Mouse (Mus musculus) CH12.LX (cell line): ENCODE results near the gene Rpl3. TPM values are rescaled to one million over a fixed set of nuclear protein-coding genes. Genes with fewer than 3 reads are reported as not detected.

Experiments
- DNase-seq: peaks from one replicate; pipeline ENCODE4 v3.0.0-alpha.2; 2013; ENCODE audit errors: extremely low read depth
- H3K27ac ChIP-seq: 2 replicates; pipeline ENCODE4 v1.5.1; 2012; ENCODE audit warnings: low read depth, mild to moderate bottlenecking, control low read depth, moderate library complexity; ENCODE audit not compliant: insufficient read depth
- H3K27me3 ChIP-seq: replicated peaks from 2 replicates; pipeline ENCODE3; 2012; ENCODE audit warnings: inconsistent platforms
- H3K36me3 ChIP-seq, 2 experiments: replicated peaks in 1 of 2; 2 replicates each; pipeline versions ENCODE3 to v1.6.1; 2012; ENCODE audit warnings: inconsistent platforms in 1 of 2, low read length in 1 of 2, mild to moderate bottlenecking in 1 of 2, mixed read lengths in 1 of 2, moderate library complexity in 1 of 2; ENCODE audit not compliant: control insufficient read depth in 1 of 2, insufficient read depth in 1 of 2
- H3K4me1 ChIP-seq, 2 experiments: 2 replicates each; pipeline ENCODE4 v1.6.1; 2012; ENCODE audit warnings: inconsistent platforms in 1 of 2, moderate library complexity in 1 of 2; ENCODE audit not compliant: insufficient read depth in 2 of 2, control insufficient read depth in 1 of 2
- H3K4me2 ChIP-seq: 2 replicates; pipeline ENCODE4 v1.6.1; 2012; ENCODE audit warnings: low read depth, mild to moderate bottlenecking, control low read depth; ENCODE audit not compliant: poor library complexity, insufficient read depth, severe bottlenecking
- H3K4me3 ChIP-seq, 3 experiments: fragments of 150-350 bp in 1 of 3; sonication (generic) in 1 of 3; replicated peaks in 1 of 3; 2 replicates each; pipeline versions ENCODE3 to v1.5.1; 2011 to 2012; ENCODE audit warnings: low read depth in 2 of 3, low read length in 2 of 3, mild to moderate bottlenecking in 2 of 3, moderate library complexity in 2 of 3, control low read depth in 1 of 3, improper control_type of control experiment in 1 of 3, inconsistent platforms in 1 of 3, mixed read lengths in 1 of 3; ENCODE audit not compliant: poor library complexity in 1 of 3
- H3K79me2 ChIP-seq: replicated peaks from 2 replicates; pipeline ENCODE4 v1.6.1; 2012; ENCODE audit warnings: mild to moderate bottlenecking, moderate library complexity; ENCODE audit not compliant: control insufficient read depth, poor library complexity, insufficient read depth, severe bottlenecking; ENCODE audit errors: extremely low read depth
- H3K9ac ChIP-seq: 2 replicates; pipeline ENCODE4 v1.6.1; 2012; ENCODE audit warnings: low read depth, mild to moderate bottlenecking, control low read depth, moderate library complexity; ENCODE audit not compliant: insufficient read depth
- H3K9me3 ChIP-seq: replicated peaks from 2 replicates; pipeline ENCODE3; 2012; ENCODE audit warnings: low read length, inconsistent platforms, mixed read lengths
- BHLHE40 ChIP-seq: IDR thresholded peaks from 2 replicates; pipeline ENCODE4 v1.6.1; 2011; ENCODE audit warnings: mild to moderate bottlenecking, low read depth, low read length, improper control_type of control experiment
- CHD1 ChIP-seq: IDR thresholded peaks from 2 replicates; pipeline ENCODE4 v1.6.1; 2012; ENCODE audit warnings: low read depth, low read length, improper control_type of control experiment, inconsistent platforms
- CHD2 ChIP-seq: IDR thresholded peaks from 2 replicates; pipeline ENCODE4 v1.6.1; 2011; ENCODE audit warnings: low read length, improper control_type of control experiment
- CTCF ChIP-seq, 2 experiments: IDR thresholded peaks in 1 of 2; conservative IDR thresholded peaks in 1 of 2; 2 replicates each; pipeline ENCODE4 v1.5.1; 2011 to 2012; ENCODE audit warnings: low read depth in 2 of 2, low read length in 2 of 2, improper control_type of control experiment in 1 of 2, inconsistent platforms in 1 of 2, mild to moderate bottlenecking in 1 of 2, moderate library complexity in 1 of 2
- E2F4 ChIP-seq: IDR thresholded peaks from 2 replicates; pipeline ENCODE4 v1.6.1; 2011; ENCODE audit warnings: low read depth, low read length, improper control_type of control experiment; ENCODE audit not compliant: insufficient replicate concordance
- ELF1 ChIP-seq: IDR thresholded peaks from 2 replicates; pipeline ENCODE4 v1.6.1; 2014; ENCODE audit warnings: low read depth, mild to moderate bottlenecking, inconsistent platforms, low read length, improper control_type of control experiment
- EP300 ChIP-seq: IDR thresholded peaks from 2 replicates; pipeline ENCODE4 v1.6.1; 2011; ENCODE audit warnings: low read length, improper control_type of control experiment
- ETS1 ChIP-seq: conservative IDR thresholded peaks from 2 replicates; pipeline ENCODE4 v1.6.1; 2012; ENCODE audit warnings: low read depth, mild to moderate bottlenecking, inconsistent platforms, low read length, improper control_type of control experiment, moderate library complexity
- GABPA ChIP-seq: IDR thresholded peaks from 2 replicates; pipeline ENCODE4 v1.6.1; 2012; ENCODE audit warnings: low read depth, low read length, improper control_type of control experiment, inconsistent platforms; ENCODE audit not compliant: insufficient replicate concordance
- HCFC1 ChIP-seq: IDR thresholded peaks from 2 replicates; pipeline ENCODE4 v1.6.1; 2012; ENCODE audit warnings: low read depth, mild to moderate bottlenecking, inconsistent platforms, low read length, improper control_type of control experiment
- JUN ChIP-seq: IDR thresholded peaks from 2 replicates; pipeline ENCODE4 v1.6.1; 2011; ENCODE audit warnings: low read depth, mild to moderate bottlenecking, low read length, improper control_type of control experiment, moderate library complexity; ENCODE audit not compliant: insufficient read depth
- KAT2A ChIP-seq: IDR thresholded peaks from 2 replicates; pipeline ENCODE4 v1.6.1; 2012; ENCODE audit warnings: low read length, improper control_type of control experiment, inconsistent platforms; ENCODE audit not compliant: insufficient replicate concordance
- MAFK ChIP-seq: IDR thresholded peaks from 2 replicates; pipeline ENCODE4 v1.6.1; 2011; ENCODE audit warnings: low read length, improper control_type of control experiment; ENCODE audit not compliant: insufficient replicate concordance
- MAX ChIP-seq: IDR thresholded peaks from 2 replicates; pipeline ENCODE4 v1.6.1; 2011; ENCODE audit warnings: low read length, improper control_type of control experiment
- MAZ ChIP-seq: IDR thresholded peaks from 2 replicates; pipeline ENCODE4 v1.6.1; 2012; ENCODE audit warnings: low read depth, mild to moderate bottlenecking, inconsistent platforms, low read length, improper control_type of control experiment, moderate library complexity
- MXI1 ChIP-seq: IDR thresholded peaks from 2 replicates; pipeline ENCODE4 v1.6.1; 2011; ENCODE audit warnings: mild to moderate bottlenecking, low read depth, low read length, improper control_type of control experiment
- NELFE ChIP-seq: IDR thresholded peaks from 2 replicates; pipeline ENCODE4 v1.6.1; 2011; ENCODE audit warnings: low read depth, low read length, improper control_type of control experiment
- NRF1 ChIP-seq: IDR thresholded peaks from 2 replicates; pipeline ENCODE4 v1.6.1; 2014; ENCODE audit warnings: low read depth, mild to moderate bottlenecking, inconsistent platforms, low read length, improper control_type of control experiment, moderate library complexity
- POLR2A ChIP-seq: IDR thresholded peaks from 2 replicates; pipeline ENCODE4 v1.6.1; 2011; ENCODE audit warnings: low read depth, mild to moderate bottlenecking, improper control_type of control experiment, low read length
- POLR2AphosphoS2 ChIP-seq: IDR thresholded peaks from 2 replicates; pipeline ENCODE4 v1.6.1; 2011; ENCODE audit warnings: low read depth, low read length, improper control_type of control experiment
- RAD21 ChIP-seq: IDR thresholded peaks from 2 replicates; pipeline ENCODE4 v1.6.1; 2011; ENCODE audit warnings: low read depth, mild to moderate bottlenecking, low read length, improper control_type of control experiment, moderate library complexity
- SMC3 ChIP-seq: IDR thresholded peaks from 2 replicates; pipeline ENCODE4 v1.6.1; 2011; ENCODE audit warnings: low read depth, low read length, improper control_type of control experiment
- TBP ChIP-seq: conservative IDR thresholded peaks from 2 replicates; pipeline ENCODE4 v1.6.1; 2011; ENCODE audit warnings: low read depth, low read length, improper control_type of control experiment
- UBTF ChIP-seq: IDR thresholded peaks from 2 replicates; pipeline ENCODE4 v1.6.1; 2012; ENCODE audit warnings: low read depth, mild to moderate bottlenecking, inconsistent platforms, low read length, improper control_type of control experiment, moderate library complexity
- USF1 ChIP-seq: IDR thresholded peaks from 2 replicates; pipeline ENCODE4 v1.6.1; 2014; ENCODE audit warnings: low read depth, mild to moderate bottlenecking, inconsistent platforms, low read length, improper control_type of control experiment
- USF2 ChIP-seq: conservative IDR thresholded peaks from 2 replicates; pipeline ENCODE4 v1.6.1; 2011; ENCODE audit warnings: low read depth, low read length, improper control_type of control experiment
- ZC3H11A ChIP-seq: IDR thresholded peaks from 2 replicates; pipeline ENCODE4 v1.6.1; 2012; ENCODE audit warnings: low read depth, mild to moderate bottlenecking, inconsistent platforms, low read length, improper control_type of control experiment
- ZKSCAN1 ChIP-seq: IDR thresholded peaks from 2 replicates; pipeline ENCODE4 v1.6.1; 2012; ENCODE audit warnings: low read depth, inconsistent platforms, low read length, improper control_type of control experiment, borderline replicate concordance
- dilution Hi-C: fragments of 300-500 bp; cut with MboI; formaldehyde crosslinking; loops from 2 replicates; pipeline ENCODE4 v1.14.3; 2020; ENCODE audit warnings: low sequenced_read_pairs; ENCODE audit not compliant: extremely low pct_unique_long_range_greater_than_20kb, extremely low pct_ligation_motif_present
- in situ Hi-C: fragments of 300-500 bp; cut with MboI; formaldehyde crosslinking; loops from 3 replicates; pipeline ENCODE4 v1.14.3; 2019; ENCODE audit warnings: low sequenced_read_pairs, low pct_ligation_motif_present, low pct_unique_long_range_greater_than_20kb, mixed read lengths
- polyA plus RNA-seq: library from polyadenylated mRNA; unstranded; fragments of >175 nt; gene quantifications from 2 replicates; pipeline ENCODE4 v1.2.1, GENCODE M21; 2012; ENCODE audit warnings: low read depth; ENCODE audit not compliant: insufficient read length
- total RNA-seq, 2 experiments: library from RNA; depleted of rRNA; stranded (reverse); fragments of 300-350 nt in 1 of 2; fragments of >200 nt in 1 of 2; gene quantifications; 2 replicates each; pipeline ENCODE4 v1.2.3; 2012 to 2014

The Rpl3 gene
- total and polyA plus RNA-seq, 3 experiments, result 2,198 to 3,819 (median 2,592) TPM

- 0 out of 2 replicates have a peak, but pooled peaks have one; percentile 4 for TF ChIP-seq ZC3H11A
Measured at GRCm38 (mm10) chr15:80076338-80077136, 15.1 kb downstream of the Rpl3 start (continued).

GRCm38 (mm10) chr15:80075733-80076337 lies 15.8 kb downstream of the Rpl3 start:
- no peak for DNase-seq
- Histone ChIP-seq H3K36me3 (peaks cover 40 to 42% of the 10 kb centered on the region in 2 experiments), H3K4me2 (no peak overlapping the region), H3K4me3 (no peak overlapping the region), H3K4me1 (peaks cover 26 to 71% of the 10 kb centered on the region in 2 experiments), H3K9me3 (no peaks in the 10 kb centered on the region), H3K9ac (no peak overlapping the region), H3K79me2 (peaks cover 12% of the 10 kb centered on the region), H3K27ac (no peak overlapping the region), H3K27me3 (no peaks in the 10 kb centered on the region)
- dilution Hi-C loops (no loop called here), in situ Hi-C loops (loop anchor here (5.0 kb wide), 1 partner anchor 124 kb away; no protein-coding TSS in a partner anchor)
- TF ChIP-seq USF2 (no peak), E2F4 (no peak), KAT2A (no peak), POLR2A (no peak), HCFC1 (no peak), SMC3 (no peak), UBTF (0 out of 2 replicates have a peak, but pooled peaks have one; percentile 47), CTCF (conservative IDR thresholded peaks at IDR 0.05 in 1 of 2, IDR thresholded peaks at IDR 0.05 in 1 of 2; ENCODE audit: low read depth in 2 of 2, low read length in 2 of 2) (no peak), ELF1 (no peak), MXI1 (no peak), TBP (peak; percentile 66; the same call in 1 of the 2 replicates), MAX (no peak), RAD21 (no peak), CHD1 (no peak), BHLHE40 (no peak)

DNA sequence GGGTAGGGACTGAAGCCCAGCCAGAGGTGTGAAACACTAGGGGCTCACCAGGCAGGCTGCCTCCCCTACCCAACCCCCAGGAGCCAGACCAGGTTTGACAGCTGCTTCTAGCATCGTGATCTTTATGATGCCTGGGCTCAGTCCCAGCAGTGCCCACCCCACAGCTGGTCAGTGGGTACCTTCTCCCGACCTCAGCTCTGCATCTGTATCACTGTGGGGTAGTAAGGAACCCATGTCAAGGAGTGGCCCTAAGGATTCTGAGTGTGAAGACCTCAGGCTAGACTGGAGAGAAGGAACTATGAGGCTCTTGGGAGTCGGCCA lies 16.3 kb downstream of the Rpl3 start:
- in situ Hi-C loops (loop anchor here (5.0 kb wide), 1 partner anchor 123 kb away; no protein-coding TSS in a partner anchor), dilution Hi-C loops (no loop called here)
- Histone ChIP-seq H3K4me1 (peaks cover 26 to 71% of the 10 kb centered on the region in 2 experiments), H3K9ac (no peak overlapping the region), H3K36me3 (peaks cover 35 to 37% of the 10 kb centered on the region in 2 experiments), H3K9me3 (no peaks in the 10 kb centered on the region), H3K4me2 (no peak overlapping the region), H3K79me2 (peaks cover 7% of the 10 kb centered on the region), H3K27ac (no peak overlapping the region), H3K27me3 (no peaks in the 10 kb centered on the region), H3K4me3 (no peak overlapping the region)
- DNase-seq, result no peak
- TF ChIP-seq GABPA (no peak), USF2 (no peak), RAD21 (no peak), MAZ (no peak), ZKSCAN1 (no peak), ETS1 (no peak), MAX (no peak), NRF1 (no peak), MAFK (no peak), JUN (no peak), MXI1 (no peak), NELFE (no peak), ELF1 (no peak), POLR2AphosphoS2 (no peak), EP300 (no peak), CHD1 (no peak), CHD2 (no peak), USF1 (no peak)
